Mouse (Mus musculus) MEL (cell line): ENCODE data around the gene Olfr1393. TPM values are rescaled to one million over a fixed set of nuclear protein-coding genes. Genes with fewer than 3 reads are reported as not detected.

Source experiments
- DNase-seq: peaks from one replicate; pipeline ENCODE4 v3.0.0; 2011; ENCODE audit warnings: low read depth, low spot score
- H3K27ac ChIP-seq: 2 replicates; pipeline ENCODE4 v1.5.1; 2012; ENCODE audit warnings: low read depth, mild to moderate bottlenecking, control low read depth, low read length, moderate library complexity; ENCODE audit not compliant: control insufficient read depth
- H3K27me3 ChIP-seq, 2 experiments: fragments of 150-350 bp in 1 of 2; sonication (generic) in 1 of 2; 2 replicates each; pipeline ENCODE4 v1.6.1; 2012; ENCODE audit warnings: low read length in 2 of 2, mild to moderate bottlenecking in 2 of 2, improper control_type of control experiment in 1 of 2, moderate library complexity in 1 of 2; ENCODE audit not compliant: insufficient read depth in 2 of 2, control insufficient read depth in 1 of 2
- H3K36me3 ChIP-seq, 2 experiments: 2 replicates each; pipeline ENCODE4 v1.6.1; 2012 to 2014; ENCODE audit warnings: low read length in 2 of 2, improper control_type of control experiment in 1 of 2, inconsistent platforms in 1 of 2, mild to moderate bottlenecking in 1 of 2; ENCODE audit not compliant: insufficient read depth in 2 of 2, control insufficient read depth in 1 of 2
- H3K4me1 ChIP-seq, 2 experiments: fragments of 150-350 bp in 1 of 2; sonication (generic) in 1 of 2; 2 replicates each; pipeline ENCODE4 v1.6.1; 2012; ENCODE audit warnings: low read length in 2 of 2, improper control_type of control experiment in 1 of 2, mild to moderate bottlenecking in 1 of 2; ENCODE audit not compliant: insufficient read depth in 2 of 2, control insufficient read depth in 1 of 2
- H3K4me3 ChIP-seq, 2 experiments: fragments of 150-350 bp in 1 of 2; sonication (generic) in 1 of 2; 2 replicates each; pipeline ENCODE4 v1.5.1; 2012; ENCODE audit warnings: low read depth in 2 of 2, low read length in 2 of 2, mild to moderate bottlenecking in 2 of 2, moderate library complexity in 2 of 2, control low read depth in 1 of 2, improper control_type of control experiment in 1 of 2; ENCODE audit not compliant: control insufficient read depth in 1 of 2, insufficient read depth in 1 of 2
- H3K79me2 ChIP-seq: 2 replicates; pipeline ENCODE4 v1.6.1; 2012; ENCODE audit warnings: mild to moderate bottlenecking, low read length, moderate library complexity; ENCODE audit not compliant: control insufficient read depth, poor library complexity, insufficient read depth
- H3K9ac ChIP-seq: 2 replicates; pipeline ENCODE4 v1.6.1; 2012; ENCODE audit warnings: low read depth, mild to moderate bottlenecking, control low read depth, low read length, moderate library complexity; ENCODE audit not compliant: control insufficient read depth, poor library complexity, severe bottlenecking
- H3K9me3 ChIP-seq: fragments of 150-350 bp; sonication (generic); replicated peaks from 2 replicates; pipeline ENCODE4 v1.6.1; 2012; ENCODE audit warnings: mild to moderate bottlenecking, low read length, improper control_type of control experiment, moderate library complexity; ENCODE audit not compliant: insufficient read depth
- CHD1 ChIP-seq: IDR thresholded peaks from 2 replicates; pipeline ENCODE4 v1.6.1; 2012; ENCODE audit warnings: low read depth, mild to moderate bottlenecking, inconsistent platforms, low read length, improper control_type of control experiment
- ELF1 ChIP-seq: IDR thresholded peaks from 2 replicates; pipeline ENCODE4 v1.6.1; 2014; ENCODE audit warnings: low read depth, mild to moderate bottlenecking, inconsistent platforms, low read length, improper control_type of control experiment, moderate library complexity
- GATA1 ChIP-seq: IDR thresholded peaks from 2 replicates; pipeline ENCODE4 v1.6.1; 2011; ENCODE audit warnings: low read depth, low read length, improper control_type of control experiment
- JUND ChIP-seq: IDR thresholded peaks from 2 replicates; pipeline ENCODE4 v1.6.1; 2011; ENCODE audit warnings: low read depth, mild to moderate bottlenecking, improper control_type of control experiment, low read length
- MAFK ChIP-seq: IDR thresholded peaks from 2 replicates; pipeline ENCODE4 v1.6.1; 2011; ENCODE audit warnings: low read depth, mild to moderate bottlenecking, low read length, improper control_type of control experiment, borderline replicate concordance
- MEF2A ChIP-seq: IDR thresholded peaks from 2 replicates; pipeline ENCODE4 v1.6.1; 2014; ENCODE audit warnings: low read depth, mild to moderate bottlenecking, inconsistent platforms, low read length, improper control_type of control experiment; ENCODE audit not compliant: poor library complexity, insufficient replicate concordance, severe bottlenecking; ENCODE audit errors: extremely low read depth
- MXI1 ChIP-seq: IDR thresholded peaks from 2 replicates; pipeline ENCODE4 v1.6.1; 2011; ENCODE audit warnings: mild to moderate bottlenecking, low read depth, low read length, improper control_type of control experiment
- MYB ChIP-seq: IDR thresholded peaks from 2 replicates; pipeline ENCODE4 v1.6.1; 2011; ENCODE audit warnings: mild to moderate bottlenecking, low read depth, low read length, improper control_type of control experiment
- MYC ChIP-seq: IDR thresholded peaks from 2 replicates; pipeline ENCODE4 v1.6.1; 2011; ENCODE audit warnings: low read depth, mild to moderate bottlenecking, low read length, improper control_type of control experiment, moderate library complexity
- NELFE ChIP-seq: IDR thresholded peaks from 2 replicates; pipeline ENCODE4 v1.6.1; 2011; ENCODE audit warnings: low read depth, low read length, improper control_type of control experiment
- NRF1 ChIP-seq: IDR thresholded peaks from 2 replicates; pipeline ENCODE4 v1.6.1; 2014; ENCODE audit warnings: low read depth, mild to moderate bottlenecking, inconsistent platforms, low read length, improper control_type of control experiment, moderate library complexity; ENCODE audit not compliant: poor library complexity, insufficient read depth, severe bottlenecking
- POLR2AphosphoS5 ChIP-seq: IDR thresholded peaks from 2 replicates; pipeline ENCODE4 v1.6.1; 2012; ENCODE audit warnings: low read depth, borderline replicate concordance, mild to moderate bottlenecking, inconsistent platforms, low read length, moderate library complexity, mixed read lengths
- TAL1 ChIP-seq: IDR thresholded peaks from 2 replicates; pipeline ENCODE4 v1.6.1; 2012; ENCODE audit warnings: mild to moderate bottlenecking, inconsistent platforms, low read length, moderate library complexity, mixed read lengths
- TBP ChIP-seq: IDR thresholded peaks from 2 replicates; pipeline ENCODE4 v1.8.0; 2011; ENCODE audit warnings: low read depth, low read length, improper control_type of control experiment
- UBTF ChIP-seq: IDR thresholded peaks from 2 replicates; pipeline ENCODE4 v1.6.1; 2012; ENCODE audit warnings: low read depth, mild to moderate bottlenecking, inconsistent platforms, low read length, improper control_type of control experiment, moderate library complexity, borderline replicate concordance; ENCODE audit not compliant: insufficient read depth
- USF1 ChIP-seq: IDR thresholded peaks from 2 replicates; pipeline ENCODE4 v1.6.1; 2014; ENCODE audit warnings: low read depth, mild to moderate bottlenecking, inconsistent platforms, low read length, improper control_type of control experiment, moderate library complexity
- ZC3H11A ChIP-seq: IDR thresholded peaks from 2 replicates; pipeline ENCODE4 v1.6.1; 2012; ENCODE audit warnings: low read depth, mild to moderate bottlenecking, inconsistent platforms, low read length, improper control_type of control experiment
- ZKSCAN1 ChIP-seq: IDR thresholded peaks from 2 replicates; pipeline ENCODE4 v1.6.1; 2012; ENCODE audit warnings: low read depth, mild to moderate bottlenecking, inconsistent platforms, low read length, improper control_type of control experiment, moderate library complexity
- ZMIZ1 ChIP-seq: IDR thresholded peaks from 2 replicates; pipeline ENCODE4 v1.6.1; 2012; ENCODE audit warnings: low read depth, mild to moderate bottlenecking, inconsistent platforms, low read length, improper control_type of control experiment, moderate library complexity
- ZNF384 ChIP-seq: IDR thresholded peaks from 2 replicates; pipeline ENCODE4 v1.6.1; 2012; ENCODE audit warnings: low read depth, mild to moderate bottlenecking, inconsistent platforms, low read length, improper control_type of control experiment
- polyA plus RNA-seq, 2 experiments: library from polyadenylated mRNA; stranded (reverse) in 1 of 2; unstranded in 1 of 2; fragments of >175 nt in 1 of 2; fragments of >200 nt in 1 of 2; gene quantifications; 2 replicates each; pipeline versions ENCODE4 v1.2.1 to v1.2.4; 2012; ENCODE audit warnings: low replicate concordance in 2 of 2, low read depth in 1 of 2; ENCODE audit not compliant: insufficient read length in 2 of 2, insufficient read depth in 1 of 2, missing spikeins in 1 of 2
- total RNA-seq: library from RNA; depleted of rRNA; stranded (reverse); fragments of 300-350 nt; gene quantifications from 2 replicates; pipeline ENCODE4 v1.2.3, GENCODE M21; 2012

The Olfr1393 gene
- total and polyA plus RNA-seq, 3 experiments = not detected

GRCm38 (mm10) chr11:49269761-49270160 is 8.3 kb upstream of the Olfr1393 start:
- Histone ChIP-seq H3K79me2 (no peaks in the 10 kb centered on the region), H3K27me3 (peaks cover 2 to 5% of the 10 kb centered on the region in 2 experiments; a peak in 2 of 4 replicates), H3K4me1 (no peaks in the 10 kb centered on the region), H3K4me3 (no peak overlapping the region), H3K9ac (no peak overlapping the region), H3K36me3 (no peaks in the 10 kb centered on the region), H3K9me3 (no peaks in the 10 kb centered on the region), H3K27ac (no peak overlapping the region)
- no peak for DNase-seq
- TF ChIP-seq MEF2A (no peak), CHD1 (no peak), ZKSCAN1 (no peak), POLR2AphosphoS5 (no peak), TAL1 (no peak), ZC3H11A (no peak), UBTF (no peak), MAFK (no peak), ZMIZ1 (no peak), GATA1 (no peak), USF1 (no peak), MYB (no peak), MXI1 (no peak), ELF1 (no peak), MYC (no peak), NELFE (no peak)

- no peak for DNase-seq
- H3K4me1 ChIP-seq = no peaks in the 10 kb centered on the region
- no peaks in the 10 kb centered on the region for H3K36me3 ChIP-seq
- H3K27me3 ChIP-seq = peaks cover 2 to 5% of the 10 kb centered on the region in 2 experiments; a peak in 2 of 4 replicates
- TF ChIP-seq TBP (peak; percentile 95), JUND (no peak), ZKSCAN1 (no peak), NRF1 (no peak), ZNF384 (no peak)
- TF ChIP-seq, all 39 proteins: peak for 1
- no peaks in the 10 kb centered on the region for H3K79me2 ChIP-seq
- H3K4me3 ChIP-seq = no peak overlapping the region
- no peak overlapping the region for H3K9ac ChIP-seq
- H3K9me3 ChIP-seq = no peaks in the 10 kb centered on the region
- no peak overlapping the region for H3K27ac ChIP-seq
Observed at GRCm38 (mm10) chr11:49270368-49270767, 7.7 kb upstream of the Olfr1393 start.
